Mouse (Mus musculus) testis, adult 2 months (tissue): ENCODE data around the gene Dner. TPM values are rescaled to one million over a fixed set of nuclear protein-coding genes. Genes with fewer than 3 reads are reported as not detected.
"Not testable (repeated sequence)": the region's sequence is repeated elsewhere in the genome, so short reads cannot be mapped to it uniquely, and the experiment has no call there.

Experiments used
- H3K27ac ChIP-seq: fragments of 200-500 bp; 2 replicates; pipeline ENCODE4 v1.5.1; 2012; ENCODE audit warnings: low read depth, low read length; ENCODE audit not compliant: control insufficient read depth, insufficient read depth
- H3K27me3 ChIP-seq: fragments of 200-500 bp; 2 replicates; pipeline ENCODE4 v1.6.1; 2012; ENCODE audit warnings: mild to moderate bottlenecking, low read length, moderate library complexity; ENCODE audit not compliant: control insufficient read depth, insufficient read depth
- H3K36me3 ChIP-seq: fragments of 200-500 bp; 2 replicates; pipeline ENCODE4 v1.6.1; 2012; ENCODE audit warnings: mild to moderate bottlenecking, low read length; ENCODE audit not compliant: control insufficient read depth, insufficient read depth
- H3K4me1 ChIP-seq: fragments of 200-500 bp; 2 replicates; pipeline ENCODE4 v1.6.1; 2012; ENCODE audit warnings: low read length; ENCODE audit not compliant: control insufficient read depth, insufficient read depth
- H3K4me3 ChIP-seq: fragments of 200-500 bp; 2 replicates; pipeline ENCODE4 v1.5.1; 2012; ENCODE audit warnings: low read depth, mild to moderate bottlenecking, low read length, moderate library complexity, mixed read lengths; ENCODE audit not compliant: control insufficient read depth
- CTCF ChIP-seq: fragments of 200-500 bp; IDR thresholded peaks from 2 replicates; pipeline ENCODE4 v1.5.1; 2012; ENCODE audit warnings: low read depth, mild to moderate bottlenecking, inconsistent platforms, low read length, moderate library complexity; ENCODE audit not compliant: control insufficient read depth, insufficient read depth, insufficient replicate concordance
- POLR2A ChIP-seq: fragments of 200-500 bp; IDR thresholded peaks from 2 replicates; pipeline ENCODE4 v1.6.1; 2012; ENCODE audit warnings: low read depth, mild to moderate bottlenecking, inconsistent platforms, low read length, moderate library complexity; ENCODE audit not compliant: control insufficient read depth
- polyA plus RNA-seq: library from polyadenylated mRNA; depleted of rRNA; stranded (reverse); fragments of >200 nt; gene quantifications from 2 replicates; pipeline ENCODE4 v1.2.3, GENCODE M21; 2012; rRNA removed

The Dner gene
- polyA plus RNA-seq, 1 experiment = 0.65 TPM

DNA sequence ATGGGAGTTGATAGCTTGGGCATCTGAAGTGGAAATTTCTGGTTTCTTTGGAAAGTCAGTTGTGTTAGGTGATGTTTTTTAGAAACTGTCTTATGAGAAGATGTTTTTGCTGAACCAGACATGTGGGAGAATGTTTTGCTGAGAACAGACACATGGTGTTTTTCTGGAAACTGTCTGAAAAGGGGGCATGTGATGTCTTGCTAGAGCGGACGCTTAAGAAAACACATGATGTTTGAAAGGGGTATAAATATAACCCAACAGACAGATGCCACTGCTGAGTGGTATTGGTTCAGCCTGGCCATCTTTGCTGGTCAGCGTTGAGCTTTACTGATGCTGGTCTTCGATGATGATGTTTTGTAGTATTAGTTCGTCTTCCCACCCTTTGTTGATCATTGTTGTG is 338.8 kb downstream of the Dner start:
- Histone ChIP-seq H3K36me3 (no peaks in the 10 kb centered on the region), H3K27me3 (no peaks in the 10 kb centered on the region), H3K27ac (no peak overlapping the region), H3K4me3 (no peak overlapping the region), H3K4me1 (no peaks in the 10 kb centered on the region)
- TF ChIP-seq POLR2A = no peak

DNA sequence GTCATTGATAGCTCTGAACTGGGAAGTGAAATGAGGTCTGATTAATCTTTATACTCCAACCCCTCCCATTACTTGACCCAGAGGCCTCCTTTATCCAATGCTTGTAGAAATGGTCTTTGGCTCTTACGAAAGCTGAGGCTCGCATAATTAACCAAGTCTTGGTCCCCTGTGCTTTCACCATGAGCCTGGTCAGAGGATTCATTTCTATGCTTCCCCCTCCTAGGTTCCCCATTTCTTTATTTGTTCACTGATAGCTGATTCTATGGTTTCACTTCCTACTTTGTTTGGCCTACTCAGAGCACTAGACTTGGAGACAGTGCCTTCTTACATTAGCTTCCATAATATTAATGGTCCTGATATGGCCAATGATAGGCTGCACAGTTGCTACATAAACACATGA is 345.8 kb downstream of the Dner start:
- no peak overlapping the region for H3K4me3 ChIP-seq
- H3K36me3 ChIP-seq = no peaks in the 10 kb centered on the region
- TF ChIP-seq CTCF = no peak
- no peak for TF ChIP-seq POLR2A
- H3K27ac ChIP-seq = no peak overlapping the region
- H3K27me3 ChIP-seq = no peaks in the 10 kb centered on the region
- H3K4me1 ChIP-seq = no peaks in the 10 kb centered on the region

DNA sequence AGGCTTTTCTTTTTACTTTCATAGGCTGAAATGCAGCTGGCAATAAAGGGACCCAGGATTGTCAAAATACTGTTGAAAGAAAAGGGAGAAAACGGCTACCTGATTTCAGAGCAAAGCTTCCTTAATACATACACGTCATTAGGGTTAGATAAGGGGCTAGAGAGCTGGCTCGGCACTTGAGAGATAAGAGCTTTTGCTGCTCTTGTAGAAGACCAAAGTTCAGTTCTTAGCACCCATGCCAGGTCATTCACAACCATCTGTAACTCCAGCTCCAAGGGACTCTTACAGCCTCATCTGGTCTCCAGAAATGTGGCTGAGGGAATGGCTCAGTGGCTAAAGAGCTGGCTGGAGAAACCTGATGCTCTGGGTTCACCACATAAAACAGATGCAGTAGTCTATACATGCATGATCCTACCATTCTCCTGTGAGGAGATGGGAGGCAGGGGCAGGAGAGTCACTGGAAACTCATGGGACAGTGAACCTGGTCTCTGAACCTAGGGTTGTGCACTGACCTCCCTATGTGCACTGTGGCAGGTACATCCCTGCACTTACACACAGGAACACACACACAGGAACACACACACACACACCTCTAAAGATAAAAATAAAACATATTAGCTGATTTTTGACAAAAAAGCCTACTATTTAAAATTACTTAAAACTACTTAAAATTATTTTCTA is 348.1 kb downstream of the Dner start:
- TF ChIP-seq POLR2A = no peak
- TF ChIP-seq CTCF = no peak
- Histone ChIP-seq H3K27me3 (no peaks in the 10 kb centered on the region), H3K4me1 (no peaks in the 10 kb centered on the region), H3K36me3 (no peaks in the 10 kb centered on the region), H3K27ac (no peak overlapping the region), H3K4me3 (no peak overlapping the region)

DNA sequence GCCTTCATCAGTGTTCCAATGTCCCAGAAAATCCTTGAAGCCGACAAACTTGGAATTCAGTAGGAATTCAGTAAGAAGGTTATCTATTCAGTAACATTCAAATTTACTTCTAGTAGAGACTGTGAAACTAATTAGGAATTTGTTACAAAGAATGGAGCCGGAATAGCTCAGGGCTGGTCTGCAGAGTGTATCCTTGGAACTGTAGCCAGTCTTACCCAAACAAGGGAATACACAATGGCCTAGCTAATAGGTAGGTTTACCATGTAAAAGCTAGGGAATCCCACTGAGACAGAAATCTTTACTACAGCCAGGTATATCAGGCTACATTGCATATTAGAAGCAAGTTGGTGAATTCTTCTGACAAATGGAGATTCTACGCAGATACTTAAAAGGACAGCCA is 363.2 kb downstream of the Dner start:
- H3K4me3 ChIP-seq, H3K27me3 ChIP-seq, H3K36me3 ChIP-seq, H3K27ac ChIP-seq, H3K4me1 ChIP-seq: not testable (repeated sequence)

DNA sequence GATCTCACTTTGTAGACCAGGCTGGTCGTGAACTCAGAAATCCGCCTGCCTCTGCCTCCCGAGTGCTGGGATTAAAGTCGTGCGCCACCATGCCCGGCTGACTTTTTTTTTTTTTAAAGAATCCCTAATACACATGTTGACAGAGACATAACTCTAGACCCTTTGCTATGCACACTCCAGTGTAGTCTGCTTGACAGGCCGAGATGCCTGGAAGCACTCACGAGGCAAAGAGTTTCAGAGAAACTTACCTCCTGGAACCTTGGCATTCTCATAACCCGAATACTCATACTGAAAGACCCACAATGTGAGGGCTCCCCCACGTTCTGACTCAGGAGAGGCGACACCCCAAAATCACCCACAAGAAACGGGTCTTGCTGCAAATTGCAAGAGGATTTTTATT is 364.2 kb downstream of the Dner start:
- not testable (repeated sequence) for H3K27me3 ChIP-seq, H3K4me1 ChIP-seq, H3K36me3 ChIP-seq, H3K27ac ChIP-seq, H3K4me3 ChIP-seq

DNA sequence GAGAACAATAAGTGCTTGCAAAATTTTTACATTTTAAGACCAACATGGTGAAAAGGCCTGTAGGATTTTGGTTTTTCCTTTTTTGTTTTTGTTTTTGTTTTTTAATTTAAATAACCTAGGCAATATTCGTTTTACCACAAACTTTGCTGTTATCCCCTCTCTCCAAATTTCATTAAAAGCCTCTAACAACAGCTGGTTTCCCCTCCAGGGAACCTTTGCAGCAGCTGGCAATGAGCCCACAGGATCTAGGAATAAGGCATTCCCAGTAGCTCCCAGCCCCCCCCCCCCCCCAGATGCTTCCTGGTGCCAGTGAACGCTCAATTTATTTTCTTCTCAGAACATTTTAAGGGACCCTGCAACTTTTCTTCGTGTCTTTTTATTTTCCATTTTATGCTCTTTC is 370.7 kb downstream of the Dner start:
- H3K4me3 ChIP-seq = no peak overlapping the region
- TF ChIP-seq CTCF (no peak), POLR2A (no peak)
- no peaks in the 10 kb centered on the region for H3K4me1 ChIP-seq
- no peaks in the 10 kb centered on the region for H3K27me3 ChIP-seq
- H3K27ac ChIP-seq = no peak overlapping the region
- H3K36me3 ChIP-seq = no peaks in the 10 kb centered on the region

DNA sequence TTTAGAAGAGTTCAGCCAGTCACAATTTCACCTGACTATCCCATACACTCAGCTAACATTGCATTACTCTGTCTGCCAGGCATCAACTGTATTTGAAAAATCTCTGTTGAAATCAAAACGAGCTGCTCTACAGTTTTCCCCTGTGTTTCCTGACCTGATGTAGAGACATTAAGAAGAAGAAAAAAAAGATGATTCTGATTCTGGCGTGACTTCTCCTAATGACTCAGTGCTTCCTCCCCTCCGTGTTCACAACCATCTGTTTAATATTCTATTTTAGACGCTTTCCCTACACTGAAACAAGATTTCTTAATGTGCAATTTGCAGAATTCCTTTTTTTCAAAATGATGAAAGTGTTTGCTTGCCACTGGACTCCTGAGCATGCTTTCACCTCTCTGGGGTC is 374.7 kb downstream of the Dner start:
- TF ChIP-seq POLR2A (no peak), CTCF (no peak)
- no peak overlapping the region for H3K27ac ChIP-seq
- H3K36me3 ChIP-seq = no peaks in the 10 kb centered on the region
- H3K27me3 ChIP-seq = no peaks in the 10 kb centered on the region
- no peak overlapping the region for H3K4me3 ChIP-seq
- no peaks in the 10 kb centered on the region for H3K4me1 ChIP-seq

Other genes with a start within 250 kb of the Dner start
- 195 and 201 TPM in 2 replicates for gene Fbxo36, start 143.6 kb upstream of the Dner start, polyA plus RNA-seq
- gene Trip12, start 144.3 kb upstream of the Dner start, polyA plus RNA-seq = 214 and 242 TPM in 2 replicates
- 1.1 and 1.8 TPM in 2 replicates for gene Slc16a14, start 238.9 kb upstream of the Dner start, polyA plus RNA-seq